Mouse (Mus musculus): ENCODE measurements around the gene Myrf. TPM values are rescaled to one million over a fixed set of nuclear protein-coding genes. Genes with fewer than 3 reads are reported as not detected.

Myrf gene
- total and polyA plus RNA-seq, 2 experiments from 2014 or later, result 2.0 to 5.9 TPM

DNA sequence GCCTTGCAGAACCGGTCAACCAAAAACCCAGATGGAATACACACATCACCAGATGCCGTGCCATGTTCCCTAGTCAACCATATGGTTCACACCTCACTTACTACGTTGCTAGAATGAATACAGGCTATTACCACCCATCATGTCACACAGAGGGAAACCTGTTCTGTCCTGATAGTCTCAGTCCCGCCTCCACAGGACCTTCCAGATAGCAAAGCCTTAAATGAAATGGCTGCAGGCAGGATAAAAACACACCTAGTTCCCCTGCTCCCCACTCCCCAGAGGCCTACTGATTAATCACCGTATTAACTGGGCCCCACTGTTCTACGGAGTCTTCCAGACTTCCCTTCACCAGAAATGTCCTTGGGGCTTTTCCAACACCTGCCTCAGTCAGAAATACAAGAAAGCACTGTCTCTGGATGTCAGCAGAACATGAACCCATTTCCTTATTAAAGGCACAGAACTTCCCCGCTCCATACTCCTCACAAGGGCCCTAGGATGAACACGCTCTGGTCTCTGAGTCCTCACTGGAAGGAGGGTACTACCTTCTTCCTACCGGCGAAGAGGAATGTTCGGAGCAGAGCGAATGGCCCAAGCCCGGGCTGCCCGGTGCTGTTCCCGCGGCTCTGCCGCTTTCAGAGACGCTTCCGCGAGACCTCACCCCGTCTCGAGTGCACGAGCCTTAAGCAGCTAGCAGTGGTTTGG, 37.3 kb downstream of the Myrf start:
- peak overlapping the region; percentile 71 for H3K9ac ChIP-seq (replicated peaks; ENCODE audit: low read length)
- no peak for DNase-seq (ENCODE audit: low spot score)
- H3K4me3 ChIP-seq (ENCODE audit: low read length), result peak overlapping the region; percentile 87
- H3K36me3 ChIP-seq (ENCODE audit: insufficient read depth, low read length), result peaks cover 13% of the 10 kb centered on the region
- H3K4me1 ChIP-seq (ENCODE audit: insufficient read depth, low read length), result peaks cover 6% of the 10 kb centered on the region
- WGBS, result 1% methylated on average over 23 of the region's 23 CpGs
- no peak for TF ChIP-seq CTCF (IDR thresholded peaks at IDR 0.05; ENCODE audit: low read depth)
- H3K9me3 ChIP-seq (ENCODE audit: low read length), result no peaks in the 10 kb centered on the region
- H3K27ac ChIP-seq, result peak overlapping the region; percentile 88
- no peaks in the 10 kb centered on the region for H3K27me3 ChIP-seq (ENCODE audit: insufficient read depth, low read length)
- peak overlapping the region; percentile 87 for H3K4me2 ChIP-seq (ENCODE audit: low read depth, low read length)
- peak; percentile 37 for ATAC-seq

DNA sequence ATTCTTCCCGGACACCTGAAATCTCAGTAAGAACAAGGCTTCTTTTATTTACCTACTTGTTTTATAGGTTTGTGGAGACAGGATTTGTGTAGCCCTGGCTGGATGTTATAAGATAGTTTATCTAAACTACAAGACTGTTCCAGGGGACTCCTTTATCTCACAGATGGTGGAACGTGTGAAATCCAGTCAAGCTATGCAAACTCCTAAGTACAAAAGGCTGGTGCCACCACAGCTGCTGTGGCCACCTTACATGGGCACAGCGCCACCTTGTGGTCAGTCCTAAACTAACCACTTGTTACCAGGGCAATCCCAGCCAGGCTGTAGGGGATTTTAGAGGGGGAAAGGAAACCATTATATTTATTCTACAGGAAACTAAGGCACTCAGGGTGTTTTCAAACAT, 41.8 kb downstream of the Myrf start:
- no peak overlapping the region for H3K27ac ChIP-seq
- H3K27me3 ChIP-seq (ENCODE audit: insufficient read depth, low read length), result no peaks in the 10 kb centered on the region
- no peak overlapping the region for H3K4me3 ChIP-seq (ENCODE audit: low read length)
- H3K9ac ChIP-seq (replicated peaks; ENCODE audit: low read length), result no peak overlapping the region
- H3K4me1 ChIP-seq (ENCODE audit: insufficient read depth, low read length), result peaks cover 6% of the 10 kb centered on the region
- no peaks in the 10 kb centered on the region for H3K9me3 ChIP-seq (ENCODE audit: low read length)
- ATAC-seq, result peak; percentile 51
- no peak overlapping the region for H3K4me2 ChIP-seq (ENCODE audit: low read depth, low read length)
- peak; percentile 97 for TF ChIP-seq CTCF (IDR thresholded peaks at IDR 0.05; ENCODE audit: low read depth)
- 29% methylated on average over 3 of the region's 3 CpGs for WGBS
- DNase-seq (ENCODE audit: low spot score), result peak; percentile 95
- peaks cover 32% of the 10 kb centered on the region for H3K36me3 ChIP-seq (ENCODE audit: insufficient read depth, low read length)

- Histone ChIP-seq H3K36me3 (ENCODE audit: insufficient read depth, low read length) (peaks cover 36% of the 10 kb centered on the region), H3K9ac (replicated peaks; ENCODE audit: low read length) (no peak overlapping the region), H3K4me3 (ENCODE audit: low read length) (no peak overlapping the region), H3K27ac (no peak overlapping the region), H3K4me2 (ENCODE audit: low read depth, low read length) (no peak overlapping the region), H3K4me1 (ENCODE audit: insufficient read depth, low read length) (peaks cover 4% of the 10 kb centered on the region), H3K27me3 (ENCODE audit: insufficient read depth, low read length) (no peaks in the 10 kb centered on the region), H3K9me3 (ENCODE audit: low read length) (no peaks in the 10 kb centered on the region)
- no peak for DNase-seq (ENCODE audit: low spot score)
- WGBS, result 84% methylated on average over 2 of the region's 2 CpGs
- no peak for TF ChIP-seq CTCF (IDR thresholded peaks at IDR 0.05; ENCODE audit: low read depth)
- ATAC-seq, result no peak
Measured at GRCm38 (mm10) chr19:10198286-10198685, 42.3 kb downstream of the Myrf start.

- Histone ChIP-seq H3K27me3 (ENCODE audit: insufficient read depth, low read length) (no peaks in the 10 kb centered on the region), H3K36me3 (ENCODE audit: insufficient read depth, low read length) (peaks cover 48% of the 10 kb centered on the region), H3K9me3 (ENCODE audit: low read length) (no peaks in the 10 kb centered on the region), H3K27ac (no peak overlapping the region), H3K4me2 (ENCODE audit: low read depth, low read length) (no peak overlapping the region), H3K4me1 (ENCODE audit: insufficient read depth, low read length) (no peaks in the 10 kb centered on the region), H3K9ac (replicated peaks; ENCODE audit: low read length) (no peak overlapping the region), H3K4me3 (ENCODE audit: low read length) (no peak overlapping the region)
- no peak for TF ChIP-seq CTCF (IDR thresholded peaks at IDR 0.05; ENCODE audit: low read depth)
- 89% methylated on average over 4 of the region's 4 CpGs for WGBS
- no peak for DNase-seq (ENCODE audit: low spot score)
- ATAC-seq, result no peak
Measured at GRCm38 (mm10) chr19:10197130-10197529, 43.4 kb downstream of the Myrf start.

DNA sequence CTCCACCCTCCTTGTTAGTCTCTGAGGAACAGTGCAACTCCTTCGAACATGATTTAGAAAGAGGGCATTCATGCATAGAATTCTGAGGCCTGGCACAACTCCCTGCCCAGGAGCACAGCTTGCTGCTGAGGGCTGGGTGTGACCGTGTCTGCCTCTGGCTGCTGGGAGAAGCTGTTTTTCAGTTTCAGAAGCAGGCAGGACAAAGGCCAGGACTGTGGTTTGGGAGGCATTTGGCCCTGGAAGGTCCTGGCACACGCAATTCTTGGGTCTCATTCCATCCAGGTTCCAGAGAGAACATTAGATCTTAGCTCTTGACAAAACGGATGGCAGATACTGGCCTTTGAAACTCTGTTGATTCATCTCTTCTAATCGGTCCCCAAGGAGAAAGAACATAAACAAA, 45.3 kb downstream of the Myrf start:
- H3K27ac ChIP-seq, result no peak overlapping the region
- no peaks in the 10 kb centered on the region for H3K27me3 ChIP-seq (ENCODE audit: insufficient read depth, low read length)
- no peak overlapping the region for H3K4me3 ChIP-seq (ENCODE audit: low read length)
- no peak for ATAC-seq
- no peaks in the 10 kb centered on the region for H3K9me3 ChIP-seq (ENCODE audit: low read length)
- TF ChIP-seq CTCF (IDR thresholded peaks at IDR 0.05; ENCODE audit: low read depth), result no peak
- WGBS, result 58% methylated on average over 5 of the region's 5 CpGs
- H3K4me2 ChIP-seq (ENCODE audit: low read depth, low read length), result no peak overlapping the region
- H3K9ac ChIP-seq (replicated peaks; ENCODE audit: low read length), result no peak overlapping the region
- H3K36me3 ChIP-seq (ENCODE audit: insufficient read depth, low read length), result peaks cover 53% of the 10 kb centered on the region
- no peaks in the 10 kb centered on the region for H3K4me1 ChIP-seq (ENCODE audit: insufficient read depth, low read length)
- DNase-seq (ENCODE audit: low spot score), result no peak

DNA sequence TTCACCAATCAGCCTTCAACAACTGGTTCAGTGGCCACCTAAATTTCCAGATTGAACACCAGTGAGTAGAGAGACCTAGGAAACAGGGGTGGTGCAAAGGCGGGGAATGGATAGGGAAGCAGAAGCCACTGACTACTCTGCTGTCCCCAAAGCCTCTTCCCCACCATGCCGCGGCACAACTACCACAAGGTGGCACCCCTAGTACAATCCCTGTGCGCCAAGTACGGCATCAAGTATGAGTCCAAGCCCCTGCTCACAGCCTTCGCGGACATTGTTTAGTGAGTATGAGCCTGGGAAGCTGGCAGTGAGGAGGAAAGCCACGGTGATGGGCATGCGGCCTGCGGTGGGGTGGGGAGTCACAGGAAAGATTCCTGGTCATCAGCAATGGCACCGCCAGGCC, 46.2 kb downstream of the Myrf start:
- no peaks in the 10 kb centered on the region for H3K27me3 ChIP-seq (ENCODE audit: insufficient read depth, low read length)
- no peak overlapping the region for H3K9ac ChIP-seq (replicated peaks; ENCODE audit: low read length)
- 0 out of 2 replicates have a peak, but pooled peaks have one; percentile 6 for ATAC-seq
- H3K4me2 ChIP-seq (ENCODE audit: low read depth, low read length), result no peak overlapping the region
- peaks cover 61% of the 10 kb centered on the region for H3K36me3 ChIP-seq (ENCODE audit: insufficient read depth, low read length)
- no peak overlapping the region for H3K27ac ChIP-seq
- no peaks in the 10 kb centered on the region for H3K9me3 ChIP-seq (ENCODE audit: low read length)
- peak; percentile 37 for TF ChIP-seq CTCF (IDR thresholded peaks at IDR 0.05; ENCODE audit: low read depth)
- no peak for DNase-seq (ENCODE audit: low spot score)
- no peaks in the 10 kb centered on the region for H3K4me1 ChIP-seq (ENCODE audit: insufficient read depth, low read length)
- H3K4me3 ChIP-seq (ENCODE audit: low read length), result no peak overlapping the region
- WGBS, result 84% methylated on average over 11 of the region's 11 CpGs

DNA sequence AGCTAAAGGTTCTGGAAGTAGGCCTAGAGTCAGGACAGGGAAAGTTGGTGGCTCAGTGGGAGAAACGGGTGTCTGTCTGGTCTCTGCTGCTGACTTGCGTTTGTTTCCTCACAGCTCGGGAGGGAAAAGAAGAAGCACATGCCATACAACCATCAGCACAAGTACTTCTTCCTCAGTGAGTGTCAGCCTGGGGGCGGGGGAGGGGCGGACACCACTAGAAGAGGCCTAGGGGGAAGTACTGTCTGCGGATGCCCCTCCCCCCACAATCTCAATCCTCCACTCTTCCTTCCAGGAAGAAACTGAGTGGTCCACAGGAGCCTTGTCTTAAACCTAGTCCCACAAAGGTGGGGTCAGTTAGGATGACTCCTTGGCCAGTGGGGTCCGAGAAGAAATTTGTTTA, 49.2 kb downstream of the Myrf start:
- Histone ChIP-seq H3K27me3 (ENCODE audit: insufficient read depth, low read length) (no peaks in the 10 kb centered on the region), H3K27ac (no peak overlapping the region), H3K9ac (replicated peaks; ENCODE audit: low read length) (no peak overlapping the region), H3K4me2 (ENCODE audit: low read depth, low read length) (no peak overlapping the region), H3K9me3 (ENCODE audit: low read length) (no peaks in the 10 kb centered on the region), H3K36me3 (ENCODE audit: insufficient read depth, low read length) (peaks cover 67% of the 10 kb centered on the region), H3K4me3 (ENCODE audit: low read length) (no peak overlapping the region), H3K4me1 (ENCODE audit: insufficient read depth, low read length) (0 out of 2 replicates have a peak, but pooled peaks cover 3% of the 10 kb centered on the region)
- TF ChIP-seq CTCF (IDR thresholded peaks at IDR 0.05; ENCODE audit: low read depth), result no peak
- WGBS, result 70% methylated on average over 7 of the region's 7 CpGs
- no peak for ATAC-seq
- no peak for DNase-seq (ENCODE audit: low spot score)
